Comparison of ENCODE assay signal across 11 mouse cellular contexts in the genomic region with DNA sequence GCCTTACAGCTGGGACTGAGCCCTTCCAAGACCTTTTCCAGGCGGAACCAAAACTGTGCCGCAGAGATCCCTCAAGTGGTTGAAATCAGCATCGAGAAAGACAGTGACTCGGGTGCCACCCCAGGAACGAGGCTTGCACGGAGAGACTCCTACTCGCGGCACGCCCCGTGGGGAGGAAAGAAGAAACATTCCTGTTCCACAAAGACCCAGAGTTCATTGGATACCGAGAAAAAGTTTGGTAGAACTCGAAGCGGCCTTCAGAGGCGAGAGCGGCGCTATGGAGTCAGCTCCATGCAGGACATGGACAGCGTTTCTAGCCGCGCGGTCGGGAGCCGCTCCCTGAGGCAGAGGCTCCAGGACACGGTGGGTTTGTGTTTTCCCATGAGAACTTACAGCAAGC. TPM values are rescaled to one million over a fixed set of nuclear protein-coding genes. Genes with fewer than 3 reads are reported as not detected.
A peak's percentile ranks its signal among the peaks of the same experiment; 100 is the strongest.
DNase-seq lines count a peak whose midpoint lies in the region.
"Had no signal": no experiment of that assay in that cellular context is flagged by ENCODE, and none has a peak within 500 bp of the region (broad histone marks: within the 10 kb centered on the region; RNA-seq: fewer than 3 reads in every experiment).

No protein-coding gene starts in this region.

- H3K27me3 ChIP-seq in embryonic facial prominence, embryonic 10.5 days (replicated peaks; ENCODE audit: low read depth, poor library complexity, severe bottlenecking) = no peaks in the 10 kb centered on the region
- H3K27me3 ChIP-seq: neural tube, embryonic 13.5 days; stomach, embryonic 15.5 days had no signal

- DNase-seq in cerebellum, postnatal 10 days = peak; percentile 20 to 28
- DNase-seq in cerebellum, adult 11 months = no peak
- peak; percentile 27 for DNase-seq in kidney, postnatal 14 days
- no peak for DNase-seq in kidney, adult 11 months
- DNase-seq in embryonic facial prominence, embryonic 10.5 days (ENCODE audit: low spot score) = peak; percentile 48
- DNase-seq in lung, postnatal 10 days = peak; percentile 63
- DNase-seq in yolk sac, embryonic 10.5 days (ENCODE audit: low spot score) = no peak
- DNase-seq in frontal cortex, adult 2 months (ENCODE audit: extremely low spot score in 1 of 2, low spot score in 1 of 2) = no peak

- no peak overlapping the region for H3K27ac ChIP-seq in embryonic facial prominence, embryonic 10.5 days (replicated peaks)
- H3K27ac ChIP-seq: liver, embryonic 14.5 days; neural tube, embryonic 13.5 days; stomach, embryonic 15.5 days had no signal

- WGBS in embryonic facial prominence, embryonic 10.5 days = 61% methylated on average over 23 of the region's 23 CpGs

- H3K36me3 ChIP-seq in embryonic facial prominence, embryonic 10.5 days (replicated peaks) = peaks cover 24% of the 10 kb centered on the region

- 0 out of 2 replicates have a peak overlapping the region, but pooled peaks have one; percentile 25 for H3K4me3 ChIP-seq in embryonic facial prominence, embryonic 10.5 days
- H3K4me3 ChIP-seq: neural tube, embryonic 13.5 days; stomach, embryonic 15.5 days had no signal

- no peaks in the 10 kb centered on the region for H3K4me1 ChIP-seq in embryonic facial prominence, embryonic 10.5 days
- H3K4me1 ChIP-seq: neural tube, embryonic 13.5 days; stomach, embryonic 15.5 days had no signal

- H3K9me3 ChIP-seq in embryonic facial prominence, embryonic 10.5 days = no peaks in the 10 kb centered on the region
- H3K9me3 ChIP-seq: neural tube, embryonic 13.5 days; stomach, embryonic 15.5 days had no signal

RNA-seq across cellular contexts. Expression of a gene that starts 26.3 kb away (rescaled TPM):
- 8.4 and 10.2 TPM in 2 replicates for polyA plus RNA-seq in embryonic facial prominence, embryonic 10.5 days (2016; fragmentation: Nextera tagmentation; extraction: Ambion mirVana)
- polyA plus RNA-seq in frontal cortex, adult 2 months (2012; rRNA removed) = 51.5 and 55.8 TPM in 2 replicates

Comparison
In these comparisons a context has a peak if more than half of its experiments do, and no peak if none do; other contexts are left out.
1. DNase-seq: peak in cerebellum, postnatal 10 days (2 of 2), kidney, postnatal 14 days (single experiment), embryonic facial prominence, embryonic 10.5 days (single experiment) and lung, postnatal 10 days (single experiment); none in cerebellum, adult 11 months (single experiment), kidney, adult 11 months (single experiment), yolk sac, embryonic 10.5 days (single experiment) and frontal cortex, adult 2 months (0 of 2).